Mouse (Mus musculus): Measurements from ENCODE around the gene Klhl9.

Klhl9 gene

GRCm38 (mm10) chr4:88721791-88722721 lies at the start of gene Klhl9, which contains the start of gene Gm26566:
TSS of gene Klhl9 (minus strand) at chr4:88722465.
TSS of gene Gm26566 (plus strand) at chr4:88721805.
- DNase-seq, result peak; percentile 79 to 81

- peak in 1 of 2 experiments; percentile 6 for DNase-seq
Measured at GRCm38 (mm10) chr4:88763384-88764018, 41.2 kb upstream of the Klhl9 start.

- peak in 1 of 2 experiments; percentile 40 for DNase-seq
Measured at GRCm38 (mm10) chr4:88762341-88762740, 40.1 kb upstream of the Klhl9 start.

- peak; percentile 85 to 93 for DNase-seq
Measured at GRCm38 (mm10) chr4:88761776-88762175, 39.5 kb upstream of the Klhl9 start.

GRCm38 (mm10) chr4:88760431-88760830 lies 38.2 kb upstream of the Klhl9 start:
- peak; percentile 20 to 28 for DNase-seq

GRCm38 (mm10) chr4:88759610-88760268 lies 37.5 kb upstream of the Klhl9 start, which contains the start of gene Gm13283:
TSS of gene Gm13283 (plus strand) at chr4:88760119.
- DNase-seq, result peak; percentile 31 to 59

GRCm38 (mm10) chr4:88758751-88759150 lies 36.5 kb upstream of the Klhl9 start:
- DNase-seq, result peak in 1 of 2 experiments; percentile 11

GRCm38 (mm10) chr4:88757628-88758031 lies 35.4 kb upstream of the Klhl9 start:
- DNase-seq, result peak; percentile 94 to 95

GRCm38 (mm10) chr4:88756581-88757513 lies 34.6 kb upstream of the Klhl9 start:
- DNase-seq, result peak in 1 of 2 experiments; percentile 28

- peak; percentile 83 to 90 for DNase-seq
Measured at GRCm38 (mm10) chr4:88754818-88755340, 32.6 kb upstream of the Klhl9 start, which contains the start of gene Gm13271. TSS of gene Gm13271 (plus strand) at chr4:88754868.

GRCm38 (mm10) chr4:88749926-88750325 lies 27.7 kb upstream of the Klhl9 start:
- no peak for DNase-seq

- DNase-seq, result no peak
Measured at GRCm38 (mm10) chr4:88744207-88744606, 21.9 kb upstream of the Klhl9 start.

GRCm38 (mm10) chr4:88742771-88743371 lies 20.6 kb upstream of the Klhl9 start:
- DNase-seq, result no peak

- DNase-seq, result no peak
Measured at GRCm38 (mm10) chr4:88741426-88741825, 19.2 kb upstream of the Klhl9 start.

GRCm38 (mm10) chr4:88739036-88739435 lies 16.8 kb upstream of the Klhl9 start:
- no peak for DNase-seq

- DNase-seq, result no peak
Measured at GRCm38 (mm10) chr4:88738480-88738879, 16.2 kb upstream of the Klhl9 start.

- peak in 1 of 2 experiments; percentile 28 for DNase-seq
Measured at GRCm38 (mm10) chr4:88727324-88727723, 5.1 kb upstream of the Klhl9 start.

- no peak for DNase-seq
Measured at GRCm38 (mm10) chr4:88726727-88727126, 4.5 kb upstream of the Klhl9 start.

- DNase-seq, result no peak
Measured at GRCm38 (mm10) chr4:88723497-88724090, 1.3 kb upstream of the Klhl9 start.

- no peak for DNase-seq
Measured at GRCm38 (mm10) chr4:88718715-88719114, 3.5 kb downstream of the Klhl9 start.

GRCm38 (mm10) chr4:88715059-88715458 lies 7.2 kb downstream of the Klhl9 start:
- DNase-seq, result no peak

All from thymus, adult 18-20 months (tissue).